Mouse (Mus musculus) lung, postnatal 0 days (tissue): ENCODE data around the gene Ddx39b. TPM values are rescaled to one million over a fixed set of nuclear protein-coding genes. Genes with fewer than 3 reads are reported as not detected.

Experiments
- ATAC-seq: fragments of 200-750 bp; cut with Nextera tagmentation; 2 replicates; pipeline ENCODE4 v1.8.0; 2017; ENCODE audit warnings: moderate library complexity
- DNase-seq: peaks from one replicate; pipeline ENCODE4 v3.0.0-alpha.2; 2016; ENCODE audit warnings: low spot score
- H3K27ac ChIP-seq: fragments of 300-500 bp; sonication (generic); 2 replicates; pipeline ENCODE4 v1.5.1; 2014; ENCODE audit warnings: antibody characterized with exemption, mild to moderate bottlenecking, low read length, mixed read lengths
- H3K27me3 ChIP-seq: fragments of 300-500 bp; sonication (generic); replicated peaks from 2 replicates; pipeline ENCODE4 v1.6.1; 2014; ENCODE audit warnings: low read length, mixed read lengths; ENCODE audit not compliant: insufficient read depth
- H3K36me3 ChIP-seq: fragments of 300-500 bp; sonication (generic); 2 replicates; pipeline ENCODE4 v1.6.1; 2014; ENCODE audit warnings: low read length, mixed read lengths; ENCODE audit not compliant: insufficient read depth
- H3K4me1 ChIP-seq: fragments of 300-500 bp; sonication (generic); 2 replicates; pipeline ENCODE4 v1.6.1; 2014; ENCODE audit warnings: antibody characterized with exemption, low read depth, low read length, mixed read lengths; ENCODE audit not compliant: insufficient read depth
- H3K4me2 ChIP-seq: fragments of 300-500 bp; sonication (generic); replicated peaks from 2 replicates; pipeline ENCODE4 v1.6.1; 2014; ENCODE audit warnings: low read depth, mild to moderate bottlenecking, low read length, moderate library complexity, mixed read lengths
- H3K4me3 ChIP-seq: fragments of 300-500 bp; sonication (generic); 2 replicates; pipeline ENCODE4 v1.5.1; 2014; ENCODE audit warnings: low read depth, low read length
- H3K9ac ChIP-seq: fragments of 300-500 bp; sonication (generic); replicated peaks from 2 replicates; pipeline ENCODE4 v1.6.1; 2014; ENCODE audit warnings: low read depth, mild to moderate bottlenecking
- H3K9me3 ChIP-seq: fragments of 300-500 bp; sonication (generic); 2 replicates; pipeline ENCODE4 v1.6.1; 2016; ENCODE audit warnings: low read length, mixed read lengths
- CTCF ChIP-seq: IDR thresholded peaks from 2 replicates; pipeline ENCODE4 v1.5.1; 2016; ENCODE audit warnings: antibody characterized with exemption, mild to moderate bottlenecking
- EP300 ChIP-seq: IDR thresholded peaks from 2 replicates; pipeline ENCODE4 v1.6.1; 2016; ENCODE audit warnings: antibody characterized with exemption, mild to moderate bottlenecking, control low read depth
- WGBS: fragments of 180-500 bp; shearing (Covaris S2); extraction: QIAGEN DNeasy Blood & Tissue Kit; methylation state at CpG from one replicate; pipeline ENCODE4 v1.1.7; 2014; 5-methylcytosine and 5-hydroxymethylcytosine counted together
- polyA plus RNA-seq: library from polyadenylated mRNA; unstranded; fragments of >200 nt; fragmentation: Nextera tagmentation; extraction: Ambion mirVana; gene quantifications from 2 replicates; pipeline ENCODE4 v1.2.1, GENCODE M21; 2015

The Ddx39b gene
- polyA plus RNA-seq, 1 experiment from 2014 or later = 170 TPM

- TF ChIP-seq EP300 = no peak
- TF ChIP-seq CTCF = no peak
- Histone ChIP-seq H3K4me2 (peak overlapping the region; percentile 81), H3K4me1 (peaks cover 21% of the 10 kb centered on the region), H3K36me3 (peaks cover 16% of the 10 kb centered on the region; the same call in 1 of the 2 replicates), H3K4me3 (peak overlapping the region; percentile 91), H3K27me3 (no peaks in the 10 kb centered on the region), H3K27ac (peak overlapping the region; percentile 100), H3K9me3 (no peaks in the 10 kb centered on the region), H3K9ac (peak overlapping the region; percentile 99)
- WGBS = 21% methylated on average over 12 of the region's 12 CpGs
- no peak for DNase-seq
- ATAC-seq = no peak
These were observed 902 bp upstream of the Ddx39b start for GRCm38 (mm10) chr17:35240384-35241304.

DNA sequence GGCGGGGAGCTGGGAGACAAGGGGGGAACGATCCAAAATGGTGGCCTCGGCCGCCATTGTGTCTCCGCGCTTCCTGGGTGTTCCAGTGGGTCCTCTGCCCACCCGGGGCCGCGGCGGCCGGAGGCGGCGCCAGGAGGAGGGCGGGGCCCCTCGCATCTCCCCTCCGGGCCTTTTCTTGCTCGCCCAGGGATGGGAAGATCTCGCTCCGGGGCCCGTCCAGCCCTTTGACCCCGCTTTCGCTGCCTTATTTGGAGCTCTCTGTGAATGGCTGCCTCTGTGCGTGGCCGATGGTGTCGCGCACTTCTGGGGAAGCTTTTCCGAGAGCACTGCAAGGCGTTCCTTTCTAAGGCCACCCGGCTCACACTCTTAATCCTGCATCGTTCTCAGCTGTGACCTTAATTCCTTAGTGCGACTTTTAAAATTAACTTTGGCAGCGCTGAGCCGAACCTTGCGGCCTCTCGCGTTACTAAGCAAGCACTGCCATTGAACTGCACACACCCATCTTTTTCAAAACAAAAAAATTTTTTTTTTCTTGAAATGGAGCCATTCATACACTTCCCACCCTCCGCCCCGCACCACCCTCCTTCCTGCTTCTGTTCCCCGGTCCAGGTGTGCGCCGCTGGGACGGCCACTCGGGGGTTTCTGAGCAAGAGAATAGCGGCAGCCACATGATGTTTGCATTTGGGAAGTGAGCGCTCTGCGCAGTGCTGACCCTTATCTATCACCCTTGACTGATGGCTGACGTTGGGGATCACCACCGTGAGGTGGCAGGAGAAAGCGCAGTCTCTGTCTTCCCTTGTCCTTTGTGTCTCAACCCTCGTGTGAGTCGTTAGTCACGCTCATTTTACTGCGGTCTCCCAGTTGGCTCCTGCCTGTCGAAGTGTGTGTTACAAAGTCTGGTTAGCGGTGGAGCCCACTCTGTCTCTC, 732 bp downstream of the Ddx39b start:
- Histone ChIP-seq H3K4me2 (peak overlapping the region; percentile 81), H3K9ac (peak overlapping the region; percentile 99), H3K36me3 (peaks cover 28% of the 10 kb centered on the region; the same call in 1 of the 2 replicates), H3K4me1 (peaks cover 21% of the 10 kb centered on the region), H3K9me3 (no peaks in the 10 kb centered on the region), H3K4me3 (peak overlapping the region; percentile 91), H3K27ac (peak overlapping the region; percentile 100), H3K27me3 (no peaks in the 10 kb centered on the region)
- under 1% methylated on average over 49 of the region's 55 CpGs for WGBS
- TF ChIP-seq EP300 (no peak), CTCF (peak; percentile 45)
- DNase-seq (peak; percentile 84), ATAC-seq (peak; percentile 43)

- peak; percentile 63 for DNase-seq
- peaks cover 21% of the 10 kb centered on the region for H3K4me1 ChIP-seq
- 2% methylated on average over 16 of the region's 16 CpGs for WGBS
- peak overlapping the region; percentile 99 for H3K9ac ChIP-seq
- no peaks in the 10 kb centered on the region for H3K27me3 ChIP-seq
- H3K4me2 ChIP-seq = peak overlapping the region; percentile 81
- H3K36me3 ChIP-seq = peaks cover 29% of the 10 kb centered on the region; the same call in 1 of the 2 replicates
- TF ChIP-seq CTCF (peak; percentile 40), EP300 (no peak)
- no peaks in the 10 kb centered on the region for H3K9me3 ChIP-seq
- peak overlapping the region; percentile 91 for H3K4me3 ChIP-seq
- peak overlapping the region; percentile 100 for H3K27ac ChIP-seq
- ATAC-seq = no peak
These were observed 1.5 kb downstream of the Ddx39b start for GRCm38 (mm10) chr17:35243086-35243485.

GRCm38 (mm10) chr17:35244999-35245398, 3.5 kb downstream of the Ddx39b start:
- WGBS = 31% methylated on average over 2 of the region's 2 CpGs
- H3K9ac ChIP-seq = no peak overlapping the region
- no peaks in the 10 kb centered on the region for H3K9me3 ChIP-seq
- 0 out of 2 replicates have a peak overlapping the region, but pooled peaks have one; percentile 15 for H3K27ac ChIP-seq
- no peak overlapping the region for H3K4me2 ChIP-seq
- peaks cover 21% of the 10 kb centered on the region for H3K4me1 ChIP-seq
- peaks cover 43% of the 10 kb centered on the region for H3K36me3 ChIP-seq
- no peak overlapping the region for H3K4me3 ChIP-seq
- DNase-seq = peak; percentile 65
- TF ChIP-seq EP300 (no peak), CTCF (no peak)
- H3K27me3 ChIP-seq = no peaks in the 10 kb centered on the region
- no peak for ATAC-seq

- ATAC-seq (no peak), DNase-seq (peak; percentile 67)
- Histone ChIP-seq H3K27ac (peak overlapping the region; percentile 47; the same call in 1 of the 2 replicates), H3K9ac (no peak overlapping the region), H3K4me1 (peaks cover 15% of the 10 kb centered on the region), H3K4me2 (no peak overlapping the region), H3K4me3 (no peak overlapping the region), H3K36me3 (peaks cover 47% of the 10 kb centered on the region), H3K9me3 (no peaks in the 10 kb centered on the region), H3K27me3 (no peaks in the 10 kb centered on the region)
- 67% methylated on average over 15 of the region's 15 CpGs for WGBS
- TF ChIP-seq CTCF (peak; percentile 65), EP300 (no peak)
These were observed 4.4 kb downstream of the Ddx39b start for GRCm38 (mm10) chr17:35245731-35246623.
